Mouse (Mus musculus) right cerebral cortex, postnatal 36 days (tissue): ENCODE data around the gene Cbx8.

ENCODE experiments used
- DNase-seq, 2 experiments: peaks; one replicate each; pipeline ENCODE4 v3.0.0; 2022; ENCODE audit warnings: low spot score in 2 of 2, mixed read lengths in 1 of 2

The Cbx8 gene

DNA sequence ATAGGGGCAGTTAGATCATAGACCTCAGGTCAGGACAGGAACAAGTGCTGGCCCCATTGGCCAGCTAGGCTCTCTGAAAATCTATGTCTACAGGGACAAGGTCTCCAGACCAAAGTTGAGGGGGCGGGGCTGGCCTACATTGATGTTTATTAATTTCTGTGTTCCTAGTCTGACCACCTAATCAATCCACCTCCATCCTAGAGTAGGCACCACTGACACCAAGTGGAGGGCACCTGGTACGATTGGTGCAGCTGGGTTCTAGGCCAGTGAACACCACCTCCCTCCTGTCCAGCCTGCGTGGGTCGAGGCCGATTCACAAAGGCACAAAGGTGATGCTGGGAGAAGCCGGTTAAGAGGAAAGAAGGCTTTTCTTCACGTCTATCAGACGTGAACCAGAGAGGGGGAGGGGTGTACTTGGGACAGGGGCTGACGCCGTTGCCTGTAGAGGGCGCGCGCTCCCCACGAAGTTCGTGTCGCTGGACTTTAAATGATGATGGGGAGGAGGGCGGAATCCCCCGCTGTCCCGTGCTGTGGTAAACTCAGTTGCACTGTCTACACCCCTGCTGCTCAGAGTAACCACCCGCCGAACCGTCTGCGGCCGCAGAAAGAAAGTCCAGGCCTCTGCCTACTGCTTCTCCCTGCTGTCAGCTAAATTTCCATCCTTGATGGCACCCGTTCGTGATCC is 6.8 kb downstream of the Cbx8 start:
- DNase-seq: no peak

DNA sequence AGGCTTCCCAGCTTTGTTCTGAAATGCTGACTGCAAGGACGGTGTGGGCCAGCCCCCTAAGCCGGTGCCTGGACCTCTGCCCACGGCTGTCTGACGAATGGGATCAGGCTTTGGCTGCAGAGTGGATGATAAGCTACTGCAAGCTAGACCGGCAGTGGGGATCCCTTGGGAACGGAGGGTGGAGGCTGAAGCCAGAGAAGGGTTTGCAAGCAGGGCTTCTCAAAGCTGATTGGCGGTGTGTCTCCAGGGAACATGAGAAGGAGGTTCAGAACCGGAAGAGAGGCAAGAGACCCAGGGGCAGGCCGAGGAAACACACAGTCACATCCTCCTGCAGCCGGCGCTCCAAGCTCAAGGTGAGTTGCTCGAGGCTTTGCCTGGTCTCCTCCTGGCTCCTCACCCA is 14.6 kb downstream of the Cbx8 start:
- no peak for DNase-seq

DNA sequence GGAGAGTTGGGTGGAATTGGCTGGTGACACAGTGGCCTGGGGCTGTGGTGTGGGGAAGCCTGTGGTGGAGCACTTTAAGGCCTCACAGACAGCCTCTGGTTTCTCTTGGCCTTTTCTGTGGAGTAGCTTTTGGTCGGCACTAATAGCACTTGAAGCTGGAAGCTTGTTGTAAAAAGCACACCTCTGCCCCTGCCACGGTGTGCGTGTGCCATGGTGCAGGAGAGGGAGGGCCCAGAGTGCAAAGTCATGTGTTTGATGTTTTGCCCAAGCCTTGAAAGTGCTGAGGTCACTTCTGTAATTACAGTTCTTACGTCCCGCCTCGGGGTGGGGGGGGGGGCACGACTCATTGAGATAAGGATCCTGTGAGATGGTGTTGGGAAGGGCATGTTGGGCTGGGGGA is 16.5 kb downstream of the Cbx8 start:
- DNase-seq: no peak

DNA sequence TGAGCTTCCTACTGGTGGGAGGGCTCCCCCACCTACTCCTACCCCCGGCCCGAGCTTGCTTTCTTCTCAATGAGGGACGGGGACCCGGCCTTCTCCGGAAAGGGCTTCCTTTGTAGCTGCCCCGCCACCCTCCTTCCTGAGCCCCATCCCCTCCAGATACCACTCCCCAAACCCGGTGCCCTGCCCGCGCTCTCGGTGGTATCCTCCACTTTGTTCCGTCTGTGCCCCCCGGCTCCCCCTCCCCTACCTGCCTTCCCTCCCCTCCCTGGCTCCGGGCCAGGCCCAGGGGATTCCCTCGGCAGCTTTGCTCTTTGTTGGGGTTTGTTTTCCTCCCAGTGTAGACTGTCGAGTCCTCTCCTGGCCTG is 17.2 kb downstream of the Cbx8 start:
- DNase-seq: no peak

DNA sequence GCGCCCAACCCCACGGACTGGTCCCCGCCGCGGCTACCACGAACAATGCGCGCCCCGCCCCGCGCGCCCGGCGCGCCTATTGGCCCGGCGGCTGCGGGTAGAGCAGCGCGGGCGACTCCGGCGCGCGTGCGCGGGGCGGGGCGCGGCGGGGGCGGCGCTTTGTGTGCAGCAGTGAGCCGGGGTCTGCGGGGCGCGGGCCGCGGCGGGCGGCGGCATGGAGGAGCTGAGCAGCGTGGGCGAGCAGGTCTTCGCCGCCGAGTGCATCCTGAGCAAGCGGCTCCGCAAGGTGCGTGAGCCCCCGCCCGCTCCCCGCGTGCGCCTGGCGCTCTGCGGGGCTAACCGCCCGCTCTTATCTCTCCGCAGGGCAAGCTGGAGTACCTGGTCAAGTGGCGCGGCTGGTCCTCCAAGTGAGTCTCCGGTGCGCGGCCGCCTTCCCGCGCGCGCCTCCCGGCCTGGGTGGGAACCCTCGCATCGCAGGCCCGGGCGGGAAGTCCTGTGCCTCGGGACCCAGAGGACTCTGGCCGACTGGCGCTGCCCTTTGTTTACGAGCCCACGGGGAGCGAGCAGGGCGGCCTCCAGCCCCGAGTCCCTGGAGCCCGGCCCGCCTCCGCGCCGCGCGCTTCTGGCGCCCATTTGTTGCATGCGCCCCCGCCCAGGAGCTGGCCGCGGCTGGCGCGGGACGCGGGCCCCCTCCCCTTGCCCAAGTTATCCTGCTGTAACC is 17.7 kb downstream of the Cbx8 start, which contains the start of gene Cbx2:
TSS of gene Cbx2 (plus strand) at position 68 of the 721 bp plus-strand sequence.
- DNase-seq: peak; percentile 73 to 79

DNA sequence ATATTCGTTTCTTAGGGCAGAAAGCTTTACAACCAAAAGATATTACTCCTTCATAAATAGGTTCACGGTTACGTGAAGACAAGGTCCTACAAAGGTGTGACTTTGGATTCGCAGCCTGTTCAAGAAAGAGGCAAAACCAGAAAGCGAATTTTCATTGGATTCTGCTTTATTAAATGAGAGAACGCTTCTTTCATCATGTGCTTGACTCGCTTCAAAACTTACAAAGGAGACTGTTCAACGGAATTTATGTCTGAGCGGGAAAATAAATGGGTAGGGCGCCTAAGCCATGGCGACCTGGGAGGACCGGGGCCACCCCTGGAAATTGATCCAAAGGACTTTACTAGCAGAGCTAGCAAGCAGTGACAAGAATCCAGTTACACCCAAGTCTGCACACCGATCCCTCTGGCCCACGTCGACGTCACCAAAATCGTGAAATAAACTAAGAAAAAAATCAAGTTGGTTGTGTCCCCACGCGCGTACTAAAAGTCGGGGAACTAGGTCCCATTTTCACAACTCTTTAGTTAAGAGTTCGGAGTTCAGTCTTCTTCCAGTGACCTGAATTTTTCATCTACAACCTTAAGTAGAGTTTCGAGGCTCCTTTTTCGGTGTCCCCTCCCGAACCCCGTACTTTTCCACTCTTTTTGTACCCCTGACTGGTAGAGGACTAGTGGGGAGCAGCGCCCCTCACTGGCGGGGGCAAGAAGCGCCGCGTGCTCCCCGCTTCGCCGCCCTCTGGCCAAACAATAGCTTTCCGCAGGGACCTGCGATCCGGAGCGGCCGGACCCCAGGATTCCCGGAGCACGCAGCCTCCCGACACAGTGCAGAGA is 18.5 kb downstream of the Cbx8 start:
- no peak for DNase-seq

DNA sequence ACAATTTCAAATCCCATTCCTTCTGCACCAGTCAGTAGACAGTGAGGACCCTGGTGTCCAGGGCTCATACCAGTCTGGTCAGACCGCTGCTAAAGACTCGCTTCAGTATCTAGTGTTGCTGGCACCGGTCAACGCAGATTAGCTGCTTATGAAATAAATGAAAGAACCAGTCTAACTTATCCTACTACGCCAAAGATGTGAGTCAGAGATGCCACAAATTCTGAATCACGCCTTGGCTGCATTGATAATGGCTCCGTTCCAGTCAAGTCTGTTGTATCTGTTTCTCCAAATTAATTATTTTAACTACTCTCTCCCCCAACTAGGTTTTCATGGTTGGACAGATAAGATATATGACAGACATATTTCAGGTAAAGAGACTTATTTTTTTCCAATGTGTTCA is 19.6 kb downstream of the Cbx8 start:
- no peak for DNase-seq

DNA sequence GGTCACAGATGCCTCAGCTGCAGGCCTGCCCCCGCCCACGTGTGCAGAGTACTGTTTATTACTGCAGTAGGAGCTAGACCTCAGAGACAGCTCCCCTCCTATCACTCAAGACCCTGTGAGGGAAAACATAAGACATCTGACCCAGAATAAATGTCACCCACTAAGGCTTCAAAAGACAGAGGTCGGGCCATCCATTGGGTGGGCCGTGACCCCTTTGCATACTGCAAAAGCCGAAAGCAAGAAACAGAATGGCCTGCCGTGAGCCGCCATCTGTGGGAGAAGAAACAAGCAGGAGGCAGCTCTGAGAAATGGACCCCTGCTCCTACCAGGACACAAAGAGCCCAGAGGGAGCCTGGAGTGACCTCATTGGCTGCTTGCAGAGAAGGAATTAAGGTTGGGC is 23.3 kb downstream of the Cbx8 start:
- no peak for DNase-seq

DNA sequence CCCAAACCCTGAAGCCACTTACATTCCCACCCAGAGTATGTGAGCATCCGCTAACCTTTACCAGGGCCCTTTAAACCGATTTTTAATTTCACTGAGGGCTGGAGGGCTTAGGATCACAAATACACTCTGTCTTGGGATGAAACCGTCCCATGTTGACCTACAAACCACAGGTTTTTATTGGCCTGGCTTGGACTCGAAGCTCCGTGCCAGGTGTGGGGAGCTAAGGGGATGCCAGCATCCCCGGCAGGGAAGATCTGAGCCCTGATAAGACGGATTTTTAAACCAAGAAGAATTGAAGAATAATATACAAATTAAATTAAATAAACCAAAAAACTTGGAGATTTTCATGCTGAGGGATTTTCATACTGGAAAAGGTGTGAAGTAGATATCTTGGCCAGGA is 26.3 kb downstream of the Cbx8 start:
- no peak for DNase-seq

DNA sequence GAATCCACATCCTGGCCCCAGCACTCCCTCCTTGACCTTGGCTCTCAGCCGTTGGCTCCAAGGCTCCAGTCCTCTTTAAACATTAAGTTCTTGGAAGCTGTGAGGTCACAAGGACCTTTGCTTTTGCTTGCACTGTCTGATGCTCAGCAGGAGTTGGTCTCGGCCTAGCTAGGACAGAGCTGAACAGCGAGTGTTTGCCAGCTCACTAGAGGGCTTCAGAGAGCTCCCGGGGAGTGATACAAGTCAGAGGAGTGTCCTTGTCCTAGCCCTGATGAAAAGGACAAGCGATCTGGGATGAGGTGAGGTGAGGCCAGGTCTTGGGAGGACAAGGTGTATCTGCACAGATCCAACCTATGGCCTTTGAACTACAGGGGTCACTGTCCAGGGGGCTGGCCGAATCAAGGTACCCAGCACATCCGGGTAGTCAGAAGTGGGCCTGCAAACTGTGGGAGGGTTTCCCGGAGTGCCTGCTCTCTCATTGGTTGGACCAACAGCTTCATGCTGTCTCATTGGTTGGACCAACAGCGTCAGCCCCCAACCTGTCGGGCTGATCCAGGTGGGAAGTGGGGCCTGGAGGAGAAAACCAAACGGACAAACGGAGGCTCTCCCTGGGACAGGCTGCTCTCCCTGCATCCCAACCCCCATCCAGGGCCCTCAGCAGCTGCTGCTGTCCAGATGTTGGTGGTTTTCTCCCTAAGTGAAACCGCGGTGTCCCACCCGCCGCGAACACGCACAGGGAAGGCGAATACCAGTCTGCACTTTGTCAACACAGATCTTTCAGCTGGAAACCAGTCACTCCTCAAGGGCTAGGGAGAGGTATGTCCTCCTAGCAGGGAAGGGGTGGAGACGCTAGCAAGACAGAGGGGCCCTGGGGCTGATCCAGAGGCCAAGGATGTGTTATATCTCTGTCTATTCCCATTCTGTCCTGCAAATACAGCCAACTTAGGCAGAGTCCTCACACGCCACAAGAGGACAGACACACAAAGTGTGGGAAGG is 33.0 kb downstream of the Cbx8 start:
- DNase-seq: no peak

DNA sequence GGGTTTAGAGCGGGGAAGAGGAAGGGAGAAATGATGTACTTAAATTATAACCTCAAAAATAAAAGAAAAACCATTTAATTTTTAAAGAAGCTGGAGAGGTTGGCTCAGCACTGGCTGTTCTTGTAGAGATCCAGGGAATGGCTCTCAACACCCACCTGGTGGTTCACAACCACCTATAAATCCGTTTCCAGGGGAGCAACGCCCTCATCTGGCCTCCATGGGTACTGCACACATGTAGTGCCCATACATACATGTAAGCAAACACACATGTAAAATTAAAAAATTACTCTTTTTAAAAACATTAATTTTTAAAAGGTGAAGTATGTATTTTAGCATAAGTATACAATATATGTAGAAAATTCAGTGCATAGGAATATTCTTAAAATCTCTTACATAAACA is 34.3 kb downstream of the Cbx8 start:
- no peak for DNase-seq

DNA sequence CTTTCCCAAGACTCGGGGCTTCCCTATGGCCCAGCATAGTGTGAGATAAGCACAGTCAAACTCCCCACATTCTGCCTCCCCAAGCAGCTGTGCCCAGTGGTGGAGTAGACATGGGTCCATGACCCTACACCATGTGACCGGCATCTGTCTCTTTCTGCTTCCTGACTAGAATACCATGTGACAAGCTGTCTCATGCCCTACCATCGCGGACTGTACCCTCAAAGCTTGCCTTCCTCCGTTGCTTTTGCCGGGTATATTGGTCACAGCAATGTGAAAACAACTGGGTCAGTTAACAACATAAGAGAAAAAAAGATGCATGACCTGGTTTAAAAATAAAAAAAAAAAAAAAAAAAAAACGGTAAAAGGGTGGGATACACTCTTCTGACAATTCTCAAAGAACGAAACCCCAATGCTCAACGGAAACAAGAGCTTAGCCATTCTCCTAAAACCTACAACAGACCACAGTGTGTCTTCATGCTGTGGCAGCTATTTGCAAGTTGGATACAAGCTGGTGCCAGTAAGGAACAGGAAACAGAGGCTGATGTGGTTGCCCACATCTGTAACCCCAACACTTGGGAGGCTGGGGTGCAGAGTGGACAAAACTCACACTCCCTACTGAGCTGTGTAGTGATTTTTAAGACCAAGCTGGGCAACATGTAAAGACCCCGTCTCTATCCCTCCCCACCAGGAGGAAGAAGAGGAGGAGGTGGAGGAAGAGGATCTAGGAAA is 35.1 kb downstream of the Cbx8 start:
- DNase-seq: no peak

DNA sequence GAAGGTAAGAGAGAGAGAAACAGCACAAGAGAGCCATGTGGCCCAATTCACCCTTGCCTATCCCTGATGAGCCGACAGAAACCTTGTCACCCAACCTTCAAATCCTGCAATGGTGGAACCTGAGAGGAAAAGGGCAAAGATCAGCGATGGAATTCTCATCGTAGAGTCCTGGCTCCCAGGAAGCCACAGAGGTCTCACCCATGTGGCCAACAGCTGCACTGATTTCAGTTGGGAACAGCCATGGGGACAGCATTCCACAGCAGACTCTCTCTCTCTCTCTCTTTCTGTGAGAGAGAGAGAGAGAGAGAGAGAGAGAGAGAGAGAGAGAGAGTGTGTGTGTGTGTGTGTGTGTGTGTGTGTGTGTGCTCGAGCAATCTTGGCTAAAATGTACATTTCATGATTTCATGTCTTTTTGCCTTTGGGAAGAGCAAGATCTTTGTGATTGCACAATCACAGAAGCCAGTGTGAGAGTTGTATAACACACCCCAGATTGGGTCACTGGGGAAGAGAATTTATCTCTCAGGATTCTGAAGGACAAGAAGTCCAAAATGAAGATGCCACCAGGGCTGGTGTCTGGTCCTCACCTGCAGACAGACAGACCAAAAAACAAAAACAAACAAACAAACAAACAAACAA is 39.2 kb downstream of the Cbx8 start:
- DNase-seq: no peak

DNA sequence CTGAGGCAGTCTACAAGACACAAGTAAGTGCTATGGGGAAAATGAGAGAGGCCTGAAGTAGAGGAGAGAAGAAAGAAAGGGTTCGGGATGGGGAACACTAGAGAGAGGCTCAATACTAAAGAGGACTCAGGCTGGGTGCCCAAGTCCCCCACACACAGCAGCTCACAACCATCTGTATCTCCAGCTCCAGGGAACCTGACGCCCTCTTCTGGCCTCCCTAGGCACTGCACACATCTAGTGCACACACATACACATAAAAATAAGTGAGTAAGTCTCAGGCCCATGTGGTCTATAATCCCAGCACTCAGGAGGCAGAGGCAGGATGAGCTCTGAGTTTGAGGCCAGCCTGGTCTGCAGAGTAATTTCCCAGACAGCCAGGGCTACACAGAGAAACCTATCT is 39.9 kb downstream of the Cbx8 start:
- no peak for DNase-seq

DNA sequence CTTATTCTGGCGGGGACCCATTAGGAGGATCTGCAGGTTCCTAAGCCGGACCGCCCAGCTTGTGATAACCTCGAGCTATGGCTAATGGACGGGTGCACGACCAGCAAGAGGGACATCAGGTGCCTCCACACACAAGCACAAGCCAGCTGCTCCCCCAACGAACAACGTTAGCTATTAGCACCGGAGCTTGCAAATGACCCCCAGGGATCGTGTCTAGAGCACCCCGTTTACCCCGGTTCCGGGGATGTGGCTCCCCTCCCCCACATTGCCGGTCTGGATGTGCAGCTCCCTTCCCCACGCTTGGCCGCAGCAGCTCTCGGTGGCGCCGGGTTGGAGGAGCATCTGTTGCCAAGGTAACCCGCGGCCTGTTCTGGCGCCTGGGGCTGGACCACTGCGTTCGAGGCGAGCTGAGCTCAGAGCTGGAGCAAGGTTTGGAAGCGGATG is 41.4 kb downstream of the Cbx8 start:
- DNase-seq: no peak

DNA sequence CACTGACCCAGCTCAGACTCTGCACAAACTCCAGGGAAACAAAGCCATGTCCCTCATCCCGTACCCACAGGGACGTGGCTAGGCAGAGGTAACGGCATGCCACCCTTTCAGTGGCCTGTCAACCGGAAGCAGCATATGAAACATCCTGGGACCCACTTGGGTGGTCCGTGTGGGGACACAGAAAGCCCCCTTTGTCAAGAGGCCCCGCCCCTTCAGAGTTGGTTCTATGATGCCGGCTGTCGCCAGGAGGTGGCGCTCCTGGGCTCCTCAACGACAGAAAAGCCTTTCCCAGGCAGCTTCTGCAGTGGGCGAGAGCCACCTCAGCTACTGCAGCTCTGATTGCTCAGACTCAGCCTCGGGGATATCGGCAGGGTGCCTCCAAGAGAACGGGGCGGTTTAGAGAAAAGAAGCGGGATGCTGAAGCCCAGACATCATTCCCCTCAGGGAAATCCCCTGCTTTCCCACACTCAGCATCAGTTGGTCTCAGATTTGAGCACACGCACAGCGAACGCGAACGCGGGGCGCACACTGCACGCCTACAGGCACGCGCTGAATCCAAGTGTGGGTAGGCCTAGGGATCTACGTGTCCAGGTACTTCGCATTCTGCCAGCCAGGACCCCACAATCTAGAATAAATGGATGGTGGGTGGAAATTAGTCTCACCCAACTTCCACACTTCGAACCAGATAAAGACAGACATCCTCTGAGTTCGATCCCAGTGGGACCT is 42.1 kb downstream of the Cbx8 start:
- DNase-seq: peak; percentile 78 to 82

DNA sequence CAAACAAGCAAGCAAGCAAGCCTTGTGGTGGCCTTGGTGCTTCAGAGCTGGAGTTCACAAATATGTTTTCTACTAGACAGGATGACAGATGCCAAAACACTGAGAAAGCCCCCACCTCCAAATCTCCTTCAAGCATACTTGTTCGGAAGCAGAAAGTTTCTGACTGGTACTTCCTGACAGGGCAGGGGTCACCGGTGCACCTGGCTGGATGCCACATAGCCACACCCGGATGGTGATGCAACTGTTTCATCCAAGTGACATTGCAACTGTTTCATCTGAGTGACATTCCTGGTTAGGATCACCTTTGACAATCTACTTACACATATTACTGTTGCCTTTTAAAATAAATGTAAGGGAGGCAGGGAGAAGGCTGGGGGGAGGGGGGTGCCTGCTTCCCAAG is 43.6 kb downstream of the Cbx8 start:
- no peak for DNase-seq

DNA sequence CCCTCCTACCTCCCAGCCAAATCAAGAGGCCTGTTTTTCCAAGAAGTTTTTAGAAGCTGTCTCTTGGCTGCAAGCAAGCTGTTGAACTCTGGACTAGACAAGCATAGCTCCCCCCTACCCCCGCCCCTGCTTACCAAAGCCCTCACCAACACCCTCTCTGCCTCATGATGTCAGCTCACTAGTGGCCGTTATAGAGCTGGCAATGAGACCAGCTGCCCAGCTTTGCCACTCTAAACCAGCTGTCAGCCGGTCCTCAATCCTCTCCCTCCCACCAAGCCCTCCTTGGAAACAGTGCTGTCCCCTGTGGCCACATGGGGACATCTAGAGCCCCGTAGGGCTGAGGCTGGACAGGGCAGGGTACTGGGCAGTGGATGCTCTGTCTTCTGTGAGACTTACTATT is 45.3 kb downstream of the Cbx8 start:
- DNase-seq: no peak

DNA sequence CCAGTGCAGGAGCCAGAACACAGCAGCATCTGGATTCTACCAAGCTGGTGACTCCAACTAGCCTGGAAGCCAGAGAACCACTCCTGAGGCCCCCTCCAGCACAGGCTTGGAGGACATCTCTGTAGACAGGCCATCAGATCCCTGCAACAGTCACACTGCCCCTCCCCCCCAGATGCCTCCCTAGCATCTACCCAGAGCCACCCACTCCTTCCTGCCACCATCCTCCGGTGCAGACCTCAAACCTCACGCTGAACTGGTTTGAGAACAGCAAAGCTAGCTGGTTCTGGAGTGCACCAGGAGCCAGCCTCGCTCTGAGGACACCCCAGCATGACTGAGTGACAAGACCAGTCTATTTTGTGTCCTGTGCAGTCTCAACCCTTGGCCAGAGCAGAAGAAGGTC is 48.0 kb downstream of the Cbx8 start:
- DNase-seq: no peak

DNA sequence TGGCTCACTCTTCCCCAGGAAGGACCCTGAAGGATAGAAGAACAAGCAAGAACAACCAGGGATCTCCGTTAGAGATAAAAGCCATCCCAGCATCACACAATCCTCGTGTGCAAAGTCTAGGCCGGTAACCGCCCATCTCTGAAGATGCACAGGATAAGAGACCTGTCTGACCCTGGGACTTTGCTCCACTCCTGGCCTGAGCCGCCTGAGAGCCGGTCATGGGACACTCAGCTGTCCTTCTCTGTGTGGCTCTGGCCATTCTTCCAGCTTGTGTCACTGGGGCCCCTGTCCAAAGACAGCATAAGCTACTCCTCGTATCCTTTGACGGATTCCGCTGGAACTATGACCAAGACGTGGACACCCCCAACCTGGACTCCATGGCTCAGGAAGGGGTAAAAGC is 52.8 kb downstream of the Cbx8 start, which contains the start of gene Enpp7:
TSS of gene Enpp7 (plus strand) at position 190 of the 400 bp plus-strand sequence.
- no peak for DNase-seq
